Mouse (Mus musculus) neural tube, embryonic 10.5 days (tissue): Measurements from ENCODE around the gene Timm23.
A peak's percentile ranks its signal among the peaks of the same experiment; 100 is the strongest.
"Not testable (repeated sequence)": the region's sequence is repeated elsewhere in the genome, so short reads cannot be mapped to it uniquely, and the experiment has no call there.

Source experiments
- DNase-seq: peaks from one replicate; pipeline ENCODE4 v3.0.0-alpha.2; 2017; ENCODE audit warnings: low spot score; ENCODE audit errors: extremely low spot score

The Timm23 gene

DNA sequence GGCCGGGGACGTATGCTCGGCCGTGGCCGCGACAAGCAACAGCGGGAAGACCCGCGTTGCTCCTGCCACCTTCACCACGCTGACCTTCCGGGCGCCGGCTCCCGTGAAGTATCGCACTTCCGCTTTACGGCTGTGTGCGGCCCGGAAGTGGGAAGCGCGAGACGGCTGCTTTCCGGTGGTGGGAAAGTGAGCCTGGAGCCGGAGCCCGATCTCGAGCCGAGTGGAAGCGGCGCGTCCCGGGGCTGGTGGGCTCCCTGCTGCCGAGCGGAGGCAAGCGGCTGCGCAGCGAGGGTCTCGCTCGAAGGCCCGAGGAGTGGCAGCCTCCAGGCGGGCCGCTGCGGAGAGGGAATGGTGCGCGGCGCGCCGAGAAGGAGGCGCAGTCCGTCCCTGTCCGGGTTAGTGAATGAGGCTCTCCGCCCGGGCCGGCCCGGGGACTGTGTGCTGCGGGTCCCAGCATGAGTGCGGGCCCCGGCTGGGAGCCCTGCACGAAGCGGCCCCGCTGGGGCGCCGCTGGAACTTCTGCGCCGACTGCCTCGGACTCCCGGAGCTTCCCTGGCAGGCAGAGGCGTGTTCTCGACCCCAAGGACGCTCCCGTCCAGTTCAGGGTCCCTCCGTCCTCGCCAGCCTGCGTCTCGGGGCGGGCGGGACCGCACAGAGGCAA is at the start of gene Timm23, which contains the start of gene Parg:
Timm23 (minus strand) TSS at position 108 of the 661 bp plus-strand sequence.
Parg (plus strand) TSS at position 159 of the 661 bp plus-strand sequence.
- peak; percentile 87 for DNase-seq

- DNase-seq, result no peak
Observed at GRCm38 (mm10) chr14:32249616-32250015, 47.9 kb upstream of the Timm23 start.

DNA sequence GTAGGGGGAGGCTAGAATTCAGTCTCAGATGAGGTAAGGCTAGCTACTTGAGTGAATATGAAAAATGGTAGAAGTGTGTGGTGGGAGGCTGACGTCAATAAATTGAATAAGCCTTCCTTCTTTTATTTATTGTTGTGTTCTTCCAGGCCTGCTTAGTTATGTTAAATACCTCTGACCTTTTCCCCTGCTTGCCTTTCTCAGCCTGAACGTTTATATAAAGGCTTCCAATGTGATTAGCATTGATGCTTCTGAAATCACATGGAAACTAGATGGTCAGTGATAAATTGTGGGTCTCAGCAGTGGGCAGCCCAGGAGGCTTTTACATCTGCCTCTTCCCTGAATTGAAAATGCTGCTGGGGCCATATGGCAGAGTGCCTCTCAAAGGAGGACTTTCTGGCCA is 44.3 kb upstream of the Timm23 start:
- no peak for DNase-seq

- DNase-seq, result no peak
Observed at GRCm38 (mm10) chr14:32242401-32242800, 40.7 kb upstream of the Timm23 start.

- DNase-seq, result peak; percentile 50
Observed at GRCm38 (mm10) chr14:32228996-32229395, 27.3 kb upstream of the Timm23 start.

- no peak for DNase-seq
Observed at GRCm38 (mm10) chr14:32226601-32227000, 24.9 kb upstream of the Timm23 start.

DNA sequence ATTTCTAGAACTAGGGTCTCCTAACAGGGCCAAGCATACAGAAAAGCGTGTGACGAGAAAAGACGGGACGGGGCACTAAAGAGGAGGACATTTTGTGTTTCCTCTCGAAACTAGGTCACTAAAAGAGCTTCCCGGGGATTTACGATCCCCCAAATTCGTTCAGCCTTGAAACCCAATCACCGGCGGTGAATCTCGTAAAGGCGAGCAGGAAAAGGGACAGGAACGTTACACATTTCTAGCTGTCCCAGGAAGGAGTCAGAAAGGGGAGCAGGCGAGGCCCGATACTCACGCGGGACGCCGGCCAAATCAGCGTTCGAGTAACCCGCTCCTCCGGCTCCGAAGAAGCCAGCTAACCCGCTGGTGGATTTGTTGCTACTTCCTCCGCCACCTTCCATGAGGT is 344 bp downstream of the Timm23 start:
- peak; percentile 50 for DNase-seq

GRCm38 (mm10) chr14:32193557-32193956 is 8.1 kb downstream of the Timm23 start:
- DNase-seq, result not testable (repeated sequence)

- no peak for DNase-seq
Observed at GRCm38 (mm10) chr14:32192437-32192836, 9.3 kb downstream of the Timm23 start.

DNA sequence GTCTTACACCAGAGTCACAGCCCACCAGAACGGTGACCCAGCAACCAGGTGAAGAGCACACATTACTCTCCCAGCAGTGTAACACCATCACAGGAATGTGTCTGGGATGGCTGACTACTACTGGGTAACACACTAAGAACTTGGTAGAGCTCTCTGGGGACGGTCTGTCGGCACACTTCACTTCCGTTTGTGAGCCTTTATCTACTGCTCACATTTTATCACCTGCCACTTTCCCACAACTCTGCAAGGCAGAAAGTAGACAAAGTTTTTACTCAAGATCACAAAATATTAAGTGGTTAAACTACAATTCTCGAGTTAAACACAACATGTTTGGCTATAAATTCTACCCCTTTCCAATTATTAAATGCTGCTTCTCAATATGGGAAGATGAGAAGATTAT is 9.8 kb downstream of the Timm23 start:
- DNase-seq, result no peak

DNA sequence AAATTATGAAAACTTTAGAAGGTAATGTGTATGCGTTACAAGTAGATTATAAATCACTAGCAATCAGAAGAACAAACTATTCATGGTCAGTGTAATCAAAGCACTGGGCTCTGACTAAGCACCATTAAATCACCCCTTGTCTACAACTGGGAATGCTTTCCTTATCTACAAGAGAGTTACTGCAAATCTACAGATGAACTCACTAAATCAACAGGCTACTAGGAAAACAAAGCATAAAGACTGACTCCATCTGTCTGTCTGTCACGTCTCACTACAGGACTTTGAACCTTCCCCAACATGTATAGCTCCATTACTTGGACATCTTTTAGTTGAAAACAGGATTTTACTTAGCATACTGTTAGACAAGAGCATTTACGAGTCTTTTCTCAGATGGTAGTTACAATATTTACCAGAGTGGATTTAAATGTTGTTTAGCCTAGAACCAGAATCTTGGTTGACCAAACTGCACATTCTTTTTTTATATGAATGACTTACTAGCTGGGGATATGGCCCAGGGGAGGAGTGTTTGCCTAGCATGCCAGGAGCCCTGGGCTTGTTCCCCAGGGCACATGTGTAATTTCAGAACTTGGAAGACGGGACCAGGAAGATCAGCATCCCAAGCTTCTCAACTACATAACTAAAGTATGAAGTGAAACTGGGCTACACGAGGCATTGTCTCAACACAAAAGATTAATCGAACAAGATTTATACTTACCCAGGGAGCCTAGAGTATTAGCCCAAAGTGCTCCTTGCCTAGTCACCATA is 10.9 kb downstream of the Timm23 start:
- no peak for DNase-seq

- DNase-seq, result no peak
Observed at GRCm38 (mm10) chr14:32183846-32184245, 17.9 kb downstream of the Timm23 start.

DNA sequence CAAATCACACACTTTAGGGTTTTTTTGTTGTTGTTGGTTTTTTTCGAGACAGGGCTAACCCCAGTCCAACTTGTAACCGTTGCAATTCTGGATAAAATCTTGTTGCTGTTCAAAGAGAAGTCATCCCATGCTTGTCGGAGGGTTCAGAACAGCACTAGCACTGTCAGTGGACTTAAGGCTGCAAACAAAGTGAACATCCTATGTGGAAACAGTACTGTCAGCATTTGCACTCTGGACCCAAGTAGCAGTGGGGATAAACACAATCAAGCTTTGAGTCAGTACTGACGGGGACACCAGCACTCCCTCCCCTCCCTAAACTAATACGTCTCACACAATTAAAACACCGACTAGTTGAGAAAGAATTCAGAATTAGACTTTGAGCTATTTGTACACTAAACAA is 20.8 kb downstream of the Timm23 start:
- DNase-seq, result no peak

- no peak for DNase-seq
Observed at GRCm38 (mm10) chr14:32179393-32180195, 22.1 kb downstream of the Timm23 start.

DNA sequence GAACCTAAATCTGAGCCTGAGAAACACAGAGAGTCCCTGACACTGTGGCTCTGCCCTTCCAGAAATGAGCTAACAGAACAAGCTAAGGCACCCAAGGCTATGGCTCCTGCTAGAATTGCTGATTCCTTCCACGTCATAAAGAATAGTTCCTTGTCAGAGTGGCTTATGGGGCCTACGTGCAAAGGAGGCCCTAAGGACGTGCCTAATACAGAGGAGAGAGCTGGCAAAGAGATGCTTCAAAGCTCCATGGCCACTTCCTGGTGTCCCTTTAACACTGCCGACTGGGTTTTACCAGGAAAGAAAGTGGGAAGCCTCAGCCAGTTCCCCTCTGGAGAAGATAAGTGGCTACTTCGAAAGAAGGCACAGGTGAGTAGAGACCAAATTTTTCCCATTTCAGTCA is 25.1 kb downstream of the Timm23 start:
- not testable (repeated sequence) for DNase-seq

DNA sequence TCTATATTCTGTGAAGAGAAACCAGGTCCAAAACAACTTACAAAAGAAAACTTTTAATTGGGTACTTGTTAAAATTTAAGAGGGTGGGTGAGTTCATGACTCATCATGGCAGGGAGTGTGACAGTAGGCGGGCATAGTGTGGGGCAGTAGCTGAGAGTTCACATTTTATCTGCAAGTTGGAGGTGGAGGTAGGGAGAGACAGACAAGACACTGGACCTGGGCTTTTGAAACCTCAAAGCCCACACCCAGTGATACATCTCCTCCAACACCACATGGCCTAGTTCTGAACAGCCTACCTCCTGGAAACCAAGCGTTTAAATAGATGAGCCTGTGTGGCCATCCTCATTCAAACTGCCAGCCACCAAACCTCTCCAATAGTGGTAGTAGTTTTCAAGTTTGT is 26.4 kb downstream of the Timm23 start:
- no peak for DNase-seq

GRCm38 (mm10) chr14:32170137-32170536 is 31.6 kb downstream of the Timm23 start:
- DNase-seq, result no peak

DNA sequence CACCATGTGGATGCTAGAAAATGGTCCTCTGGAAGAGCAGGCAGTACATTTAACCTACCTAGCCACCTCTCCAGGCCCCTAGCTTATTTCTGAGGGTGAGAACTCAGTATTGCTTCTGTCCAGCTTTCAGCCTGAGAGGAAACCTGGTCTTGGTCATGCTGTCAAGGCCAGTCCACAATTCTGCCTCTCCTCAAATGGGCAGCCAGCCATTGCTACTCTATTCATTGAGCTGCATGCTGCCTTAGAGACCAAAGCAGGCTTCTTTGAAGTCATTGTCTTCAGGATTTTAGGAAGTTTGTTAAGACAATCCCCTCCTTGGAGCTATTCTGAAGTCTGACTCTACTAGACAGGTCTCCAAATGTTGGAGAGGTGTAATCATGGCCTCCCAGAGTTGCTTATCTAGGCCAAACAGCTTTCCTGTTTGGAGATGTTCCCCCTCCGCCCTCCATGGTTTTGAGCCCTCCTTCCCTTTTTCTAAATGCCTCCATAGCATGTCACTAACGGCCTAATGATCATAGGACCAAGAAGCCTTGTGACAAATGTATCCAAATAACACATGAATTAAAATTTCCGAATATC is 33.0 kb downstream of the Timm23 start:
- no peak for DNase-seq

DNA sequence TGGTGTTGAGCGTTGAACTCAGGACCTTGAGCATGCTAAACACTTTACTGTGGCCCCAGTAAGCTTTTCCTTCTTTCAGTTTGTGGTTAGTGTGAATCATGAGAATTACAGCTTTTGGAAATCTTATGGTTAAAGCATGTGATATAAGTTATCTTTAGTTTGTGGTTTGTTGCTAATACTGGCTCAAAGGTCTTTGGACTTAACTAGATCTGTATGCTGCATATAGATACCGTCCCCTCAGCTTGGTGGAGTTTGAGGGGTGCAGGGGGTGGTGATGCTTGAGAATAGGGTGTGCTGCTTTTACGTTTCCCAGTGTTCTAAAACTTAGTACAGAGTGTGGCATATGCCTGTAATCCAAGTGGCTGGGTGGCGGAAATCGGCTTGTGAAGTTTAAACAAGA is 34.4 kb downstream of the Timm23 start:
- no peak for DNase-seq

GRCm38 (mm10) chr14:32166840-32167239 is 34.9 kb downstream of the Timm23 start:
- no peak for DNase-seq

- no peak for DNase-seq
Observed at GRCm38 (mm10) chr14:32166062-32166441, 35.6 kb downstream of the Timm23 start.
